Mouse (Mus musculus): ENCODE results near the gene Tmem114.

GRCm38 (mm10) chr16:8388491-8388890 lies 36.4 kb downstream of the Tmem114 start:
- TF ChIP-seq CTCF (IDR thresholded peaks at IDR 0.05; ENCODE audit: control insufficient read depth, insufficient read depth, low read length) = no peak
- TF ChIP-seq POLR2A (IDR thresholded peaks at IDR 0.05; ENCODE audit: borderline replicate concordance, control insufficient read depth, low read depth, low read length) = no peak
